Mouse (Mus musculus) limb, embryonic 11.5 days (tissue): ENCODE measurements around the gene Golt1a. TPM values are rescaled to one million over a fixed set of nuclear protein-coding genes. Genes with fewer than 3 reads are reported as not detected.

Experiments
- ATAC-seq: fragments of 200-750 bp; cut with Nextera tagmentation; 2 replicates; pipeline ENCODE4 v1.8.0; 2017; ENCODE audit warnings: low read depth; ENCODE audit not compliant: insufficient number of reproducible peaks, low FRiP score, low TSS enrichment
- DNase-seq: peaks from one replicate; pipeline ENCODE4 v3.0.0-alpha.2; 2015; ENCODE audit warnings: low spot score
- H3K27ac ChIP-seq: fragments of 300-500 bp; sonication (generic); replicated peaks from 2 replicates; pipeline ENCODE4 v1.5.1; 2014; ENCODE audit warnings: low read depth, mild to moderate bottlenecking, low read length
- H3K27me3 ChIP-seq: fragments of 300-500 bp; sonication (generic); 2 replicates; pipeline ENCODE4 v1.6.1; 2014; ENCODE audit warnings: mild to moderate bottlenecking, low read length, mixed read lengths; ENCODE audit not compliant: control insufficient read depth, insufficient read depth
- H3K36me3 ChIP-seq: fragments of 300-500 bp; sonication (generic); 2 replicates; pipeline ENCODE4 v1.6.1; 2014; ENCODE audit warnings: mild to moderate bottlenecking, low read length, moderate library complexity, mixed read lengths; ENCODE audit not compliant: control insufficient read depth, insufficient read depth
- H3K4me1 ChIP-seq: fragments of 300-500 bp; sonication (generic); 2 replicates; pipeline ENCODE4 v1.6.1; 2014; ENCODE audit warnings: low read length, mixed read lengths; ENCODE audit not compliant: control insufficient read depth, insufficient read depth
- H3K4me2 ChIP-seq: fragments of 300-500 bp; sonication (generic); 2 replicates; pipeline ENCODE4 v1.6.1; 2014; ENCODE audit warnings: low read depth, mild to moderate bottlenecking, moderate library complexity; ENCODE audit not compliant: severe bottlenecking
- H3K4me3 ChIP-seq: fragments of 300-500 bp; sonication (generic); 2 replicates; pipeline ENCODE4 v1.5.1; 2014; ENCODE audit warnings: low read depth, low read length
- H3K9ac ChIP-seq: fragments of 300-500 bp; sonication (generic); 2 replicates; pipeline ENCODE4 v1.6.1; 2014; ENCODE audit warnings: mild to moderate bottlenecking, low read length
- H3K9me3 ChIP-seq: fragments of 300-500 bp; sonication (generic); 2 replicates; pipeline ENCODE4 v1.6.1; 2016; ENCODE audit warnings: low read length; ENCODE audit not compliant: control insufficient read depth
- WGBS: fragments of 180-500 bp; shearing (Covaris S2); extraction: QIAGEN DNeasy Blood & Tissue Kit; methylation state at CpG from one replicate; pipeline ENCODE4 v1.1.7; 2014; 5-methylcytosine and 5-hydroxymethylcytosine counted together
- polyA plus RNA-seq: library from polyadenylated mRNA; unstranded; fragments of >200 nt; fragmentation: Nextera tagmentation; extraction: Ambion mirVana; gene quantifications from 2 replicates; pipeline ENCODE4 v1.2.1, GENCODE M21; 2014

Golt1a gene
- polyA plus RNA-seq, 1 experiment from 2014 or later = not detected

DNA sequence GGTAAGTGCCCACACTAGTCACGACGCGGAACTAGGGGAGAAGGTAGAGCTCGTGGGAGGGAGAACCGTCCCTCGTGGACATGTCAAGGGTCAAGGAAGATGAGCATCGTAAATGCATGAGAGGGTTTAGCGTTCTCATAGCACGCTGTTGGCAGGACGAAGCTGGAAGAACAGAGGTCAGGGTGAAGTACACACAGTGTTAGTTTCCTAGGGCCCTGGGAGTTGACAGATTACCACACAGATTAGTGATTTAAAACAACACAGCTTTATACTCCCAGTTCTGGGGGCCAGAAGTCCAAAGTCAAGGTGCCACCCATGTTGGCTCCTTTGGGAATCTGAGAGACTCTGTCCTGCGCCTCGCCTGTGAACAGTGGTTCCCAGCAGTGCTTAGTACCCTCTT lies 21.7 kb upstream of the Golt1a start:
- Histone ChIP-seq H3K36me3 (no peaks in the 10 kb centered on the region), H3K27me3 (no peaks in the 10 kb centered on the region), H3K9me3 (no peaks in the 10 kb centered on the region), H3K4me3 (no peak overlapping the region), H3K4me1 (no peaks in the 10 kb centered on the region), H3K4me2 (no peak overlapping the region), H3K9ac (no peak overlapping the region), H3K27ac (no peak overlapping the region)
- ATAC-seq (no peak), DNase-seq (no peak)
- WGBS = 94% methylated on average over 12 of the region's 12 CpGs

DNA sequence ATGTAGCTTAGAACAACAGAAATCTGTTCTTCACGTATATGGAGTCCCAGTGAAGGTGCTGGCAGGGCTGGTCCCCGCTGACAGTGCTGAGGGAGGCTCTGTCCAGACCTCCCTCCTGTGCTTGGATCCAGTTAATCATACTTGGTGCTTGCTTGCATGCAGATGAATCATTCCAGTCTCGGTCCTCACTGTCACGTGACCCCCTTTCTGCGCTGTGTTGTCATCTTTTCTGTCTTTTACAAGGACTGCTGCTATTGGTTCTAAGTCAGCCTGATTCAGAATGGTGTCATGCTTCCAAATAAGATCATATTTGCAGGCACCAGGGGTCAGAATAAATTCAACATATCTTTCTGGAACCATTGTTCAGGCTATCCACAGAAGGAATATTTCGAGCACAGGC lies 17.7 kb upstream of the Golt1a start:
- ATAC-seq (no peak), DNase-seq (no peak)
- H3K9me3 ChIP-seq = no peaks in the 10 kb centered on the region
- no peak overlapping the region for H3K27ac ChIP-seq
- H3K36me3 ChIP-seq = no peaks in the 10 kb centered on the region
- no peak overlapping the region for H3K4me2 ChIP-seq
- no peak overlapping the region for H3K9ac ChIP-seq
- H3K4me1 ChIP-seq = no peaks in the 10 kb centered on the region
- H3K4me3 ChIP-seq = no peak overlapping the region
- no peaks in the 10 kb centered on the region for H3K27me3 ChIP-seq
- WGBS = 89% methylated on average over 6 of the region's 6 CpGs

DNA sequence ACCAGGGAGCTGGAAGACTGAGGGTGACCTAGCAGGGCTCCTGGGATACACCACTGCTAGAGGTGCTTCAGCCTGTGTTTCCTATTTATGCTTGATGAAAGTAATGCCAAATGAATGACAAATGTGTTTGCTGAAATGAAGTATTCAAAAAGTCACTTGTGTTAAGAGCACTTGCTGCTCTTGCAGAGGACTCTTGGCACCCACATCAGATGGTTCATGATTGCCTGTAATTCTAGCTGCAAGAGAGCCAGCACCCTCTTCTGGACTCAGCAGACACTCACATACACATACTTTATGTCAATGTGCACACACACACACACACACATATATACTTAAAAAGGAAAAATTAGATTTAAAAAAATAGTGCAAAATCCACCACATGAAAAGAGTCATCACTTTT lies 17.0 kb upstream of the Golt1a start:
- no peaks in the 10 kb centered on the region for H3K36me3 ChIP-seq
- H3K27me3 ChIP-seq = no peaks in the 10 kb centered on the region
- H3K4me2 ChIP-seq = no peak overlapping the region
- no peak overlapping the region for H3K27ac ChIP-seq
- DNase-seq (no peak), ATAC-seq (no peak)
- H3K9me3 ChIP-seq = no peaks in the 10 kb centered on the region
- H3K9ac ChIP-seq = no peak overlapping the region
- no peaks in the 10 kb centered on the region for H3K4me1 ChIP-seq
- no peak overlapping the region for H3K4me3 ChIP-seq

DNA sequence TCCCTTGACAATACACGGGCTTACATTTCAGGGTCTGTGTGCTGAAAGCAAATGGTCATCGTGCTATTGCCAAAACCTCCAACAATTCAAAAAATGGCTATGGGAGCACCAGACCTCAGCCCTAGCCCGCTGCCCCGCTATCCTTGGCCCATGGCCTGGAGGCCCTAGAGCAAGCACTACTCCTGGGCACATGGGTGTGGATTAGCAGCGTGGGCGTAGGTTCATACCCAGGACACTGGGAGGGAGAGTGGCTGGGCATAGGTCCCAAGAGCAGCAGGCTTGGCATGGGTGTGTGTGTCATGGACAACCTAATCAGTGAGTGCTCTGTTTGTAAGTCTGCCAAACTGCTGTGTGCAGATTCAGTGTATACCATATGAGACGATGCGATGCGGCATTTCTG lies 13.2 kb upstream of the Golt1a start:
- H3K36me3 ChIP-seq = no peaks in the 10 kb centered on the region
- no peak overlapping the region for H3K4me2 ChIP-seq
- H3K4me1 ChIP-seq = no peaks in the 10 kb centered on the region
- H3K4me3 ChIP-seq = no peak overlapping the region
- WGBS = 89% methylated on average over 9 of the region's 9 CpGs
- peaks cover 8% of the 10 kb centered on the region; the same call in 1 of the 2 replicates for H3K27me3 ChIP-seq
- ATAC-seq = no peak
- DNase-seq = no peak
- H3K27ac ChIP-seq = no peak overlapping the region
- H3K9ac ChIP-seq = no peak overlapping the region
- no peaks in the 10 kb centered on the region for H3K9me3 ChIP-seq

DNA sequence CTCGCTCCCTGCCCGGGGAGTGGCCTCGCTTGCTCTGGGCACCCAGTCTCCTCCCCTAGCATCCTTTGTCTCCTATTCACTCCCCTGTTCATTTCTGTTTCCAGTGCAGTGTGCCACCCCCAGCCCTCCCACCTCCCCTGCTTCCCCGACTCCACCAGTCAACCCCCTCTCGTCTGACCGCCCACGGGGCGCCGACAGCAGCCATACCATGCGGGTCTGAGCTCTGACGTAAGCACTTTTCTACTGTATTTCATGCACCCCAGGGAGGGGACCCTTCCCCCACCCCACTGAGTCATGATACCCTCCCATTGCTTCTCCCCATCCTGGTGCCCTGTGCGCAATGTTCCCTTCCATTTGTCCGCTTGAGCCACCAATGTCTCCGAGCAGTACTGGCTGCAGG lies 10.8 kb upstream of the Golt1a start:
- Histone ChIP-seq H3K9ac (no peak overlapping the region), H3K27me3 (peaks cover 8% of the 10 kb centered on the region; the same call in 1 of the 2 replicates), H3K4me1 (no peaks in the 10 kb centered on the region), H3K36me3 (no peaks in the 10 kb centered on the region), H3K4me3 (no peak overlapping the region), H3K9me3 (no peaks in the 10 kb centered on the region), H3K27ac (no peak overlapping the region), H3K4me2 (peak overlapping the region; percentile 18)
- ATAC-seq (no peak), DNase-seq (no peak)
- WGBS = 41% methylated on average over 14 of the region's 14 CpGs

DNA sequence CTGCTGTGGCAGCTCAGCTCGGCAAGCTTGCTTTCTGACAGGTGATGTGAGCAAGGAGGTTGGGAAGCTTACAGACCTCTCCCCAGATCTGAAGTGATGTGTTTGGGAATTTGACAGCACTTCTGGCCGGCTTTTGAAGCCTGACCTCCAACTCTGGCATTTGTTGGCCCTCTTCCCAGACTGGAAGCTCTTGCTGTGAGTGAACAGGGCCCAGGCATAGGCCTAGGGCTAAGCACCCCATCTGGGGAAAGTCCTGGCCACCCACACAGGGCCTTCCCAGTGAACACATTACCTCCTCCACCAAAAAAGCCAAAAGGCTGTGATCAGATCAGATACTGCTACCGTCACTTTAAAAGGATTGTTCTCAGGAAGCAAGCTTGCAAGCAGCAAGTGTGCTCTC lies 7.1 kb upstream of the Golt1a start:
- ATAC-seq (no peak), DNase-seq (no peak)
- Histone ChIP-seq H3K36me3 (no peaks in the 10 kb centered on the region), H3K4me2 (no peak overlapping the region), H3K4me1 (no peaks in the 10 kb centered on the region), H3K9ac (no peak overlapping the region), H3K4me3 (no peak overlapping the region), H3K9me3 (no peaks in the 10 kb centered on the region), H3K27me3 (peaks cover 8% of the 10 kb centered on the region; the same call in 1 of the 2 replicates), H3K27ac (no peak overlapping the region)
- WGBS = 53% methylated on average over 3 of the region's 3 CpGs

DNA sequence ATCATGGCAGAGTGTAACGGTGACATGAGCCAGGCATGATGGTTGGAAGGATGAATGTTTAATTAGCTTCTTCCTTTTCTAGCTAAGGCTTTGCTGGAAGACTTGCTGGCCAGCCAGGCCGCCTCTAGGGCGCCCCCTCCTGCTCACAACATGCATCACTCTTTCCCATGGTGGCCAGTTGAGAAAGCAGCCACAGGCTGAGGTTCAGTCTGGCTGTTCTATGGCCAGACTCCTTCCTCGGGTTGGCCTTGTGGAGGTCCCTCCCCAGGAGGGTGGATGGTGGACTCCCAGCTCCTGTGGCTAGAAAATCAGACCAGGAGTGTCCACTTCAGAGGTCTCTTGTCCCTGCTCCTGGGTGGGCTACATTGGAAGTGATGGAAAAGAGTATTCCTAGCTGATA lies 2.8 kb upstream of the Golt1a start:
- no peaks in the 10 kb centered on the region for H3K4me1 ChIP-seq
- no peaks in the 10 kb centered on the region for H3K36me3 ChIP-seq
- no peak overlapping the region for H3K4me3 ChIP-seq
- H3K4me2 ChIP-seq = no peak overlapping the region
- no peak overlapping the region for H3K27ac ChIP-seq
- ATAC-seq (peak; percentile 27; the same call in 1 of the 2 replicates), DNase-seq (peak; percentile 84)
- WGBS = 13% methylated on average over 4 of the region's 4 CpGs
- H3K27me3 ChIP-seq = no peaks in the 10 kb centered on the region
- H3K9ac ChIP-seq = no peak overlapping the region
- no peaks in the 10 kb centered on the region for H3K9me3 ChIP-seq

DNA sequence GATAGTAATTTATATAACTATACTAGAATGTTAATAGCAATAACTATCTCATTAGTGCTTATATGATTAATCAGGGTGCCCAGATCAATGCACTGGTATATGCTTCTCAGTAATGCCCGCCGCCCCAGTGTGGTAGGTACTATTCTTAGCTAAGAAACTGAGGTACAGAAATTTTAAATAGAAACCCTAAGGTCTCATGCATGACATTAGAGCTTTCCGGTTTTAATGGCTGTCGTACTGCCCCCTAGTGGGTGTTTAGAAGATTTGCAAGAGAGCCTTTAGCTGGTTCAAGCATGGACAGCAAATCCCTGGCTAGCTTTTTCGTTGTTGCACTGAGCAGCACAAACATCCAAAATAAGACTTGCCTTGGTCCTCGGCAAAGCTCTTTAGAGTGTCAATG lies 2.3 kb upstream of the Golt1a start:
- WGBS = 20% methylated on average over 6 of the region's 6 CpGs
- Histone ChIP-seq H3K4me2 (no peak overlapping the region), H3K27ac (no peak overlapping the region), H3K4me1 (no peaks in the 10 kb centered on the region), H3K9ac (no peak overlapping the region), H3K27me3 (no peaks in the 10 kb centered on the region), H3K36me3 (no peaks in the 10 kb centered on the region), H3K4me3 (no peak overlapping the region), H3K9me3 (no peaks in the 10 kb centered on the region)
- ATAC-seq (no peak), DNase-seq (peak; percentile 56)

DNA sequence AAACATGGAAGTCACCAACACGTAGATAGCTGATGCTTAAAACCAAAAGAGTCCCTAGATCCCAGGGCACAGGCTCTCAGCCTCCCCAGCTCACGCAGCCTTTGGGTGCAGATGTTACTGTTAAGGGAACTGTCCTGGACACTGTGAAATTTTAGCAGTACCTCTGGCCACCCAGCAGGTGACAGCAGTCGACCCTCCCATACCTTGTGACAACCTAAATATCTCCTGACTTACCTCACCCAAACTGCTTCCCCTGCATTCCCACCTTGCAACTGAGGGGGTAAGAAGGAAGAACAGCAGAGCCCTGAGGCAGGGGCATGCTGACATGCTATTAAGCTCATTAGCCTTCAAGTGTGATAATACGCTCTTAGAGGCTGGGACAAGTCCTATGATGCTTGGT lies 1.6 kb downstream of the Golt1a start:
- Histone ChIP-seq H3K9me3 (no peaks in the 10 kb centered on the region), H3K36me3 (no peaks in the 10 kb centered on the region), H3K27me3 (no peaks in the 10 kb centered on the region), H3K9ac (no peak overlapping the region), H3K4me2 (no peak overlapping the region), H3K4me1 (no peaks in the 10 kb centered on the region), H3K4me3 (no peak overlapping the region), H3K27ac (no peak overlapping the region)
- DNase-seq = no peak
- ATAC-seq = no peak
- WGBS = 60% methylated on average over 4 of the region's 4 CpGs
